Mouse (Mus musculus): ENCODE data around the gene Adi1. TPM values are rescaled to one million over a fixed set of nuclear protein-coding genes. Genes with fewer than 3 reads are reported as not detected.

The Adi1 gene
- total and polyA plus RNA-seq, 2 experiments from 2014 or later, result 8.5 to 33.3 TPM

GRCm38 (mm10) chr12:28636543-28636942 is 38.5 kb upstream of the Adi1 start:
- Histone ChIP-seq H3K4me1 (ENCODE audit: insufficient read depth, low read length) (peaks cover 8% of the 10 kb centered on the region), H3K27ac (0 out of 2 replicates have a peak overlapping the region, but pooled peaks have one; percentile 85), H3K9me3 (ENCODE audit: low read length) (no peaks in the 10 kb centered on the region), H3K4me3 (ENCODE audit: low read length) (peak overlapping the region; percentile 77), H3K4me2 (ENCODE audit: low read depth, low read length) (peak overlapping the region; percentile 71), H3K36me3 (ENCODE audit: insufficient read depth, low read length) (peaks cover 21% of the 10 kb centered on the region), H3K27me3 (ENCODE audit: insufficient read depth, low read length) (no peaks in the 10 kb centered on the region), H3K9ac (replicated peaks; ENCODE audit: low read length) (no peak overlapping the region)
- DNase-seq (ENCODE audit: low spot score), result no peak
- no peak for ATAC-seq
- no peak for TF ChIP-seq CTCF (IDR thresholded peaks at IDR 0.05; ENCODE audit: low read depth)
- WGBS, result 93% methylated on average over 6 of the region's 6 CpGs

- DNase-seq (ENCODE audit: low spot score), result no peak
- H3K36me3 ChIP-seq (ENCODE audit: insufficient read depth, low read length), result no peaks in the 10 kb centered on the region; the same call in 1 of the 2 replicates
- no peak overlapping the region for H3K4me3 ChIP-seq (ENCODE audit: low read length)
- WGBS, result 79% methylated on average over 2 of the region's 2 CpGs
- 0 out of 2 replicates have a peak, but pooled peaks have one; percentile 6 for TF ChIP-seq CTCF (IDR thresholded peaks at IDR 0.05; ENCODE audit: low read depth)
- no peak overlapping the region for H3K27ac ChIP-seq
- no peak overlapping the region for H3K4me2 ChIP-seq (ENCODE audit: low read depth, low read length)
- peaks cover 8% of the 10 kb centered on the region for H3K4me1 ChIP-seq (ENCODE audit: insufficient read depth, low read length)
- H3K27me3 ChIP-seq (ENCODE audit: insufficient read depth, low read length), result no peaks in the 10 kb centered on the region
- no peak for ATAC-seq
- H3K9ac ChIP-seq (replicated peaks; ENCODE audit: low read length), result no peak overlapping the region
- H3K9me3 ChIP-seq (ENCODE audit: low read length), result no peaks in the 10 kb centered on the region
Measured at GRCm38 (mm10) chr12:28638778-28639177, 36.3 kb upstream of the Adi1 start.

- H3K4me1 ChIP-seq (ENCODE audit: insufficient read depth, low read length), result peaks cover 7% of the 10 kb centered on the region
- H3K4me2 ChIP-seq (ENCODE audit: low read depth, low read length), result peak within 1 kb of the TSS; percentile 93
- no peak for TF ChIP-seq CTCF (IDR thresholded peaks at IDR 0.05; ENCODE audit: low read depth)
- H3K36me3 ChIP-seq (ENCODE audit: insufficient read depth, low read length), result peaks cover 7% of the 10 kb centered on the region
- H3K9me3 ChIP-seq (ENCODE audit: low read length), result no peaks in the 10 kb centered on the region
- peak within 1 kb of the TSS; percentile 77 for H3K9ac ChIP-seq (replicated peaks; ENCODE audit: low read length)
- H3K4me3 ChIP-seq (ENCODE audit: low read length), result peak within 1 kb of the TSS; percentile 76
- peak within 1 kb of the TSS; percentile 77 for H3K27ac ChIP-seq
- DNase-seq (ENCODE audit: low spot score) (peak; percentile 95), ATAC-seq (peak; percentile 98)
- H3K27me3 ChIP-seq (ENCODE audit: insufficient read depth, low read length), result no peaks in the 10 kb centered on the region
- WGBS, result 2% methylated on average over 52 of the region's 52 CpGs
Measured at GRCm38 (mm10) chr12:28649141-28650110, 25.6 kb upstream of the Adi1 start, which contains the start of gene Rnaseh1. Gene Rnaseh1 (plus strand): TSS chr12:28649602.

GRCm38 (mm10) chr12:28662628-28663027 is 12.4 kb upstream of the Adi1 start:
- 84% methylated on average over 4 of the region's 4 CpGs for WGBS
- no peak for TF ChIP-seq CTCF (IDR thresholded peaks at IDR 0.05; ENCODE audit: low read depth)
- no peak for DNase-seq (ENCODE audit: low spot score)
- Histone ChIP-seq H3K4me3 (ENCODE audit: low read length) (no peak overlapping the region), H3K4me1 (ENCODE audit: insufficient read depth, low read length) (no peaks in the 10 kb centered on the region), H3K27ac (no peak overlapping the region), H3K27me3 (ENCODE audit: insufficient read depth, low read length) (no peaks in the 10 kb centered on the region), H3K36me3 (ENCODE audit: insufficient read depth, low read length) (peaks cover 19% of the 10 kb centered on the region), H3K9me3 (ENCODE audit: low read length) (no peaks in the 10 kb centered on the region), H3K9ac (replicated peaks; ENCODE audit: low read length) (no peak overlapping the region), H3K4me2 (ENCODE audit: low read depth, low read length) (no peak overlapping the region)
- no peak for ATAC-seq

- ATAC-seq (no peak), DNase-seq (ENCODE audit: low spot score) (no peak)
- WGBS, result 65% methylated on average over 4 of the region's 4 CpGs
- Histone ChIP-seq H3K4me3 (ENCODE audit: low read length) (no peak overlapping the region), H3K36me3 (ENCODE audit: insufficient read depth, low read length) (no peaks in the 10 kb centered on the region), H3K27ac (no peak overlapping the region), H3K4me2 (ENCODE audit: low read depth, low read length) (no peak overlapping the region), H3K27me3 (ENCODE audit: insufficient read depth, low read length) (no peaks in the 10 kb centered on the region), H3K4me1 (ENCODE audit: insufficient read depth, low read length) (no peaks in the 10 kb centered on the region), H3K9me3 (ENCODE audit: low read length) (no peaks in the 10 kb centered on the region), H3K9ac (replicated peaks; ENCODE audit: low read length) (no peak overlapping the region)
- TF ChIP-seq CTCF (IDR thresholded peaks at IDR 0.05; ENCODE audit: low read depth), result no peak
Measured at GRCm38 (mm10) chr12:28666734-28667133, 8.3 kb upstream of the Adi1 start.

- Histone ChIP-seq H3K36me3 (ENCODE audit: insufficient read depth, low read length) (no peaks in the 10 kb centered on the region), H3K4me3 (ENCODE audit: low read length) (no peak overlapping the region), H3K27ac (no peak overlapping the region), H3K9me3 (ENCODE audit: low read length) (no peaks in the 10 kb centered on the region), H3K4me2 (ENCODE audit: low read depth, low read length) (no peak overlapping the region), H3K9ac (replicated peaks; ENCODE audit: low read length) (no peak overlapping the region), H3K27me3 (ENCODE audit: insufficient read depth, low read length) (no peaks in the 10 kb centered on the region), H3K4me1 (ENCODE audit: insufficient read depth, low read length) (no peaks in the 10 kb centered on the region)
- 57% methylated on average over 8 of the region's 8 CpGs for WGBS
- no peak for ATAC-seq
- TF ChIP-seq CTCF (IDR thresholded peaks at IDR 0.05; ENCODE audit: low read depth), result no peak
- no peak for DNase-seq (ENCODE audit: low spot score)
Measured at GRCm38 (mm10) chr12:28667287-28667686, 7.7 kb upstream of the Adi1 start.
